Mouse (Mus musculus): ENCODE data around the gene Amn. TPM values are rescaled to one million over a fixed set of nuclear protein-coding genes. Genes with fewer than 3 reads are reported as not detected.

Amn gene
- total and polyA plus RNA-seq, 3 experiments, result 0.16 TPM; not detected in 2

DNA sequence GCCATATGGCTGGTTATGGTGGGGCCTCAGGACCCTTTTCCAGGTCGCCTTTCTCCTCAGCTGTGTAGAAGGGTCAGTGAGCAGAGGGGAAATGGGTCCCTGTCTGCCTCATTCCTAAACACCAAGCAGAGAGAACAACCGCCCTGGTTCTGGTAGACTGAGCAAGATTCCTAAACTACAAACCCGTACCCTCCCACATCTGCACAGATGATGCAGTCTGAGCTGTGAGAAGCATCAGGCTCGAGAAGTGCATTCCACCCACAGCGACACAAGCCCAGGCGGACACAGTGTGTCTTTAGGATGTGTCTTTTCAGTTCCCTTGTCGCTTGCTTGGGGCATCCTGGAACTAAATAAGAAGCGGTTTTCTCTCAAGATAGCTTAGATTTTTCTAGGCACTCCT lies 20.8 kb upstream of the Amn start:
- H3K36me3 ChIP-seq (replicated peaks), result no peaks in the 10 kb centered on the region
- H3K27me3 ChIP-seq (ENCODE audit: insufficient read depth, low read length), result peaks cover 36% of the 10 kb centered on the region
- no peak for ATAC-seq (ENCODE audit: extremely low read depth, insufficient number of reproducible peaks, low FRiP score, poor library complexity, severe bottlenecking)
- TF ChIP-seq TAL1 (conservative IDR thresholded peaks at IDR 0.05; ENCODE audit: low read depth, low read length) (no peak), POLR2AphosphoS5 (IDR thresholded peaks at IDR 0.05; ENCODE audit: insufficient replicate concordance, low read depth, low read length) (no peak), GATA2 (IDR thresholded peaks at IDR 0.05; ENCODE audit: borderline replicate concordance, low read depth, low read length) (no peak), CTCF (IDR thresholded peaks at IDR 0.05; ENCODE audit: low read depth, low read length) (no peak), GATA1 (IDR thresholded peaks at IDR 0.05; ENCODE audit: borderline replicate concordance, low read length) (no peak)
- no peak for DNase-seq (ENCODE audit: low spot score)
- H3K4me1 ChIP-seq (ENCODE audit: insufficient read depth, low read depth, low read length), result peaks cover 34% of the 10 kb centered on the region
- H3K4me3 ChIP-seq (ENCODE audit: low read depth, low read length), result no peak overlapping the region
- no peaks in the 10 kb centered on the region for H3K9me3 ChIP-seq (replicated peaks)

DNA sequence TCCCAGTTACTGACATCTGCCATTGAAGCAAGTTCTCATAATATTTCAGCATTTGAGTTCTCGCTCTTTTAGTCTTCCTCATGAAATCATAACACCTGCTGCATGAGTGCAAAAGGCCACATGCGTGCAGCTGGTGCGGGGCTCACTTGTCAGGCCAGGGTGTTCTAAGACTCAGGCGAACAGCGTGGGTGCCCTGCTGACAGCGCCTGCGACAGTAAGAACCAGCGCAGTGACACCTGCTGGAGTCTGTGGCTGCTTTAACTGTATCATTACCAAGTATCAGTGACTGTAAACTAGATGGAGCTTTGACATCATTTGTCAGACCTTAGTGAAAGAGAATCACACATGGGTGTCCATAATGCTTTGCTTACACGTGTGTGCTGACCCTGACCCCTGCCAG lies 19.7 kb upstream of the Amn start:
- ATAC-seq (ENCODE audit: extremely low read depth, insufficient number of reproducible peaks, low FRiP score, poor library complexity, severe bottlenecking) (no peak), DNase-seq (ENCODE audit: low spot score) (no peak)
- H3K4me3 ChIP-seq (ENCODE audit: low read depth, low read length), result no peak overlapping the region
- no peaks in the 10 kb centered on the region for H3K36me3 ChIP-seq (replicated peaks)
- H3K9me3 ChIP-seq (replicated peaks), result no peaks in the 10 kb centered on the region
- H3K4me1 ChIP-seq (ENCODE audit: insufficient read depth, low read depth, low read length), result peaks cover 34% of the 10 kb centered on the region
- TF ChIP-seq GATA2 (IDR thresholded peaks at IDR 0.05; ENCODE audit: borderline replicate concordance, low read depth, low read length) (no peak), TAL1 (conservative IDR thresholded peaks at IDR 0.05; ENCODE audit: low read depth, low read length) (no peak), POLR2AphosphoS5 (IDR thresholded peaks at IDR 0.05; ENCODE audit: insufficient replicate concordance, low read depth, low read length) (no peak), GATA1 (IDR thresholded peaks at IDR 0.05; ENCODE audit: borderline replicate concordance, low read length) (no peak), CTCF (IDR thresholded peaks at IDR 0.05; ENCODE audit: low read depth, low read length) (no peak)
- H3K27me3 ChIP-seq (ENCODE audit: insufficient read depth, low read length), result peaks cover 30% of the 10 kb centered on the region

DNA sequence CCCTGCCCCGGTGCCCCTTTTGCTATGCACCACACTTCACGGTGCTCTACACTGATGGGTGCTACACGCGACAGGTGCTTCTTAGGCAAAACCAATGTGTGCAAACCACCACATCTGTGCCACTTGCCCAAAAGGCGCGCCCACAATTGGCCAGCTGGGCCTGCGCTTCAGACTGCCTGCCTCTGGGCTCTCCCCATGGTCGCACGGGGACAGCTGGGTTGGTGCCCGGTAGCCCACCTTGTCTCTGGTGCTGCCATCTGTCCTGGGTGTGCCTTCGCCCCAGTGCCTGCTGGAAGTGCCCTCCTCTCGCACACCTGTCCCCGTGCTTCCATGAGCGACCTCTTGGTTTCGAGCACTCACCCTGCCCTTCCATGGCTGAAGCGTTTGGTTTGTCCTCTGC lies 7.2 kb upstream of the Amn start:
- Histone ChIP-seq H3K4me3 (ENCODE audit: low read depth, low read length) (no peak overlapping the region; the same call in 1 of the 2 replicates), H3K36me3 (replicated peaks) (no peaks in the 10 kb centered on the region)
- no peak for DNase-seq (ENCODE audit: low spot score)

DNA sequence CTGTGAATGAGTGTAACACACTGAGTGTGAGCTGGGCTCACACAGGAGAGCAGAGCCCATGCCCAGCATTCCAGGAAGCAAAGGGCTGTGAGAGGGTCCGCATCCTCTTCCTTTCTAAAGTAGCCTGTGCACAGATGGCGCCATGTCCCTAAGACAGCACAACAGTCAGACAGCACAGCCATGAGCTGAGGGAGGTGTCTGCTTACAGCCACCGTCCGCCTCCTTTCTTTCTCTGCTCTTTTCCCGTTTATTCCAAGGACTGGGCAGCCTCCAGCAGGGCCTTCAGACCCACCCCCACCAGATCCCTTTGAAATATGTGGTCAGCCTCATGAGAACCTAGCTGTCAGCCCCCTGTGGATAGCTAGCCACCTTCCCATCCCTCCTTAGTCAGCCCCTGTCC lies 5.7 kb upstream of the Amn start:
- DNase-seq (ENCODE audit: low spot score) (no peak), ATAC-seq (ENCODE audit: extremely low read depth, insufficient number of reproducible peaks, low FRiP score, poor library complexity, severe bottlenecking) (no peak)
- Histone ChIP-seq H3K36me3 (replicated peaks) (no peaks in the 10 kb centered on the region), H3K4me3 (ENCODE audit: low read depth, low read length) (no peak overlapping the region), H3K4me1 (ENCODE audit: insufficient read depth, low read depth, low read length) (peaks cover 88% of the 10 kb centered on the region), H3K9me3 (replicated peaks) (no peaks in the 10 kb centered on the region), H3K27me3 (ENCODE audit: insufficient read depth, low read length) (peaks cover 11% of the 10 kb centered on the region; the same call in 1 of the 2 replicates)
- no peak for TF ChIP-seq GATA1 (IDR thresholded peaks at IDR 0.05; ENCODE audit: borderline replicate concordance, low read length)
- no peak for TF ChIP-seq TAL1 (conservative IDR thresholded peaks at IDR 0.05; ENCODE audit: low read depth, low read length)
- TF ChIP-seq CTCF (IDR thresholded peaks at IDR 0.05; ENCODE audit: low read depth, low read length), result no peak
- no peak for TF ChIP-seq POLR2AphosphoS5 (IDR thresholded peaks at IDR 0.05; ENCODE audit: insufficient replicate concordance, low read depth, low read length)
- no peak for TF ChIP-seq GATA2 (IDR thresholded peaks at IDR 0.05; ENCODE audit: borderline replicate concordance, low read depth, low read length)

More for the DNA sequence above, 7.2 kb upstream of the Amn start:
- H3K9me3 ChIP-seq (replicated peaks), result no peaks in the 10 kb centered on the region
- TF ChIP-seq GATA2 (IDR thresholded peaks at IDR 0.05; ENCODE audit: borderline replicate concordance, low read depth, low read length) (no peak), GATA1 (IDR thresholded peaks at IDR 0.05; ENCODE audit: borderline replicate concordance, low read length) (no peak), CTCF (IDR thresholded peaks at IDR 0.05; ENCODE audit: low read depth, low read length) (no peak), POLR2AphosphoS5 (IDR thresholded peaks at IDR 0.05; ENCODE audit: insufficient replicate concordance, low read depth, low read length) (no peak), TAL1 (conservative IDR thresholded peaks at IDR 0.05; ENCODE audit: low read depth, low read length) (no peak)
- no peak for ATAC-seq (ENCODE audit: extremely low read depth, insufficient number of reproducible peaks, low FRiP score, poor library complexity, severe bottlenecking)
- H3K27me3 ChIP-seq (ENCODE audit: insufficient read depth, low read length), result peaks cover 10% of the 10 kb centered on the region; the same call in 1 of the 2 replicates
- peaks cover 74% of the 10 kb centered on the region for H3K4me1 ChIP-seq (ENCODE audit: insufficient read depth, low read depth, low read length)

DNA sequence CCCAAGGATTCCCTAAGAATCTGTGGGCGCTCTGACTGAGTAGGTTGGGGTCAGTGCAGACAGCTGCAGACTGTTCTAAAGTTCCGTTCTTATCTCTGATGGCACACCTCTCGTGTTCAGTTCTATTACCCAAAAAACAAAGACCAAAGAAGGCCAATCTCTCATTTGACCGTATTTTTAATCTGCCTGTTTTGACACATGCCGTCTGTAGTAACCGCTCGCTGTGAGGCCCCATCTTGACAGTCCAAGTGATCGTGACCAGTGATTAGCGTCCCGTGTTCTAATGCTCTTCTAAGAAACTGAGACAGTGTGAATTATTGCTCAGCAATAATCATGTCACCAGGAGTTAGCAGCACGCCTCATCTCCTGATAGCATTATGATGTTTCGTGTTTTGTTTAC lies 4.3 kb upstream of the Amn start:
- H3K27me3 ChIP-seq (ENCODE audit: insufficient read depth, low read length), result peaks cover 11% of the 10 kb centered on the region; the same call in 1 of the 2 replicates
- TF ChIP-seq TAL1 (conservative IDR thresholded peaks at IDR 0.05; ENCODE audit: low read depth, low read length), result peak; percentile 54
- TF ChIP-seq POLR2AphosphoS5 (IDR thresholded peaks at IDR 0.05; ENCODE audit: insufficient replicate concordance, low read depth, low read length), result no peak
- H3K4me3 ChIP-seq (ENCODE audit: low read depth, low read length), result no peak overlapping the region
- DNase-seq (ENCODE audit: low spot score) (peak; percentile 49), ATAC-seq (ENCODE audit: extremely low read depth, insufficient number of reproducible peaks, low FRiP score, poor library complexity, severe bottlenecking) (peak; percentile 77)
- peaks cover 83% of the 10 kb centered on the region for H3K4me1 ChIP-seq (ENCODE audit: insufficient read depth, low read depth, low read length)
- no peaks in the 10 kb centered on the region for H3K36me3 ChIP-seq (replicated peaks)
- H3K9me3 ChIP-seq (replicated peaks), result peaks cover 3% of the 10 kb centered on the region

DNA sequence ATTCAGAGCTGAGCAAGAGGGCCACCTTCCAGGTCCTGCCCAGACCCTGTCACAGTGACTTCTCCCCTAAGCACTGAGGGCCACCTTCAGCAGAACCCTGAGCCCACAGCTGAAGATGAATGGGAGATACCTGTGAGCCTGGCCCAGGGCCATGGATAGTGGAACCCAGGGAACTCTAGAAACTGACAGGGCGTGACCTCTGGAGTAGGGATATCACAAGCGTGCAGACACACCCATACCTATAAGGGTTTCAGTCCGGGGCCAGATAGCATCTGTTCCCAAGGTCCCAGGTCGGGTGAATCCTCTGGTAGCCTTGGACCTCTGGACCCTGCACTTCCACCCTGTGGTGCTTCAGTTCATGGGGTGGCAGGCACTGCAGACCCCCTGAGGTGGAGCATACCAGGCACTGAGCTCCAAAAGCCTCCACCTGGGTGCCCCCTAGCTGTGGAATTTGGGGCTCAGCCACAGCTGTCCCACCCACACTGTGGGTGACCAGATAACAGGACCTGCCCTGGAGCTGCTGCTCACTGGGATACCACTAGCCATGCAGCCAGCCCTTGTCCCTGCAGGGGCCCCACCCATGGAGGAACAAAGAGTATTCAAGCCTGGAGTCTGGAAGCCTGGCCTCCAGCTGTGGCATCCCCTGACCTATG lies 3.1 kb upstream of the Amn start:
- ATAC-seq (ENCODE audit: extremely low read depth, insufficient number of reproducible peaks, low FRiP score, poor library complexity, severe bottlenecking) (0 out of 2 replicates have a peak, but pooled peaks have one; percentile 19), DNase-seq (ENCODE audit: low spot score) (peak; percentile 68)
- TF ChIP-seq POLR2AphosphoS5 (IDR thresholded peaks at IDR 0.05; ENCODE audit: insufficient replicate concordance, low read depth, low read length), result no peak
- no peak for TF ChIP-seq GATA1 (IDR thresholded peaks at IDR 0.05; ENCODE audit: borderline replicate concordance, low read length)
- TF ChIP-seq GATA2 (IDR thresholded peaks at IDR 0.05; ENCODE audit: borderline replicate concordance, low read depth, low read length), result no peak
- H3K27me3 ChIP-seq (ENCODE audit: insufficient read depth, low read length), result peaks cover 11% of the 10 kb centered on the region; the same call in 1 of the 2 replicates
- peak overlapping the region; percentile 61; the same call in 1 of the 2 replicates for H3K4me3 ChIP-seq (ENCODE audit: low read depth, low read length)
- H3K9me3 ChIP-seq (replicated peaks), result peaks cover 7% of the 10 kb centered on the region
- H3K4me1 ChIP-seq (ENCODE audit: insufficient read depth, low read depth, low read length), result peaks cover 82% of the 10 kb centered on the region
- H3K36me3 ChIP-seq (replicated peaks), result no peaks in the 10 kb centered on the region
